Mouse (Mus musculus): ENCODE results near the gene Gm17334. TPM values are rescaled to one million over a fixed set of nuclear protein-coding genes. Genes with fewer than 3 reads are reported as not detected.

Gene Gm17334
- polyA plus RNA-seq, 1 experiment from 2014 or later, result not detected

DNA sequence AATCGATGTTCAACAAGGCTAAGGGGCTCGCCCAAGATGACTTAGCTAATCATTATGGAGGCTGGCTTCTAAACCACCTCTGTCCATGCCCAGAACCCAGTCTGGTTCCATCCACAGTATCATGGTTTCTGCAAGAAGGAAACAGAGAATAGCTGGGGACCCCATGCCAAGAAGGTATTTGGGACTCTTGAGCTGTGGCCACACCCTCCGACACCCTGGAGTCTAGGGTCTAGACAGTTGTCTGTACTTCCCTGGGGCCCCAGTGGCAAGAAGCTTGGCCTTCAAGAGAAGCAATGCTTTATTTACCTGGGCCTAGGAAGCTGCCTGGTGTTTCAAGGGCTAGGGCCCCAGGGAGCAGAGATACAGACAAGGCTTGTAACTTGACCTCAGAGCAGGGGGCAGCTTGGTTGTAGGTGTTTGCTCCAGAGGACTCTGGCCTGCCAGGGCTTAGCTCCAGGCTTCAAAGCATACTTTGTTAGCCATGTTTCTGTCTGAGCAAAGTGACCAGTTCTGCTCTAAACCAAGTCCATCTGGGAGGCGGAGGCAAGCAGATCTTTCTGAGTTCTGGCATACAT is 8.3 kb upstream of the Gm17334 start:
- no peak overlapping the region for H3K4me2 ChIP-seq (ENCODE audit: low read depth)
- no peak overlapping the region for H3K4me3 ChIP-seq (ENCODE audit: low read depth, low read length)
- H3K27ac ChIP-seq (ENCODE audit: low read depth, low read length), result no peak overlapping the region
- DNase-seq (ENCODE audit: low spot score) (no peak), ATAC-seq (ENCODE audit: insufficient read depth, low FRiP score, low TSS enrichment) (no peak)
- H3K9ac ChIP-seq (ENCODE audit: low read length), result no peak overlapping the region
- no peaks in the 10 kb centered on the region for H3K9me3 ChIP-seq (ENCODE audit: control insufficient read depth, low read length)
- H3K4me1 ChIP-seq (ENCODE audit: control insufficient read depth, insufficient read depth, low read length), result no peaks in the 10 kb centered on the region
- 90% methylated on average over 4 of the region's 4 CpGs for WGBS
- no peaks in the 10 kb centered on the region for H3K27me3 ChIP-seq (ENCODE audit: control insufficient read depth, insufficient read depth, low read length)
- no peaks in the 10 kb centered on the region for H3K36me3 ChIP-seq (ENCODE audit: control insufficient read depth, insufficient read depth, low read length)

DNA sequence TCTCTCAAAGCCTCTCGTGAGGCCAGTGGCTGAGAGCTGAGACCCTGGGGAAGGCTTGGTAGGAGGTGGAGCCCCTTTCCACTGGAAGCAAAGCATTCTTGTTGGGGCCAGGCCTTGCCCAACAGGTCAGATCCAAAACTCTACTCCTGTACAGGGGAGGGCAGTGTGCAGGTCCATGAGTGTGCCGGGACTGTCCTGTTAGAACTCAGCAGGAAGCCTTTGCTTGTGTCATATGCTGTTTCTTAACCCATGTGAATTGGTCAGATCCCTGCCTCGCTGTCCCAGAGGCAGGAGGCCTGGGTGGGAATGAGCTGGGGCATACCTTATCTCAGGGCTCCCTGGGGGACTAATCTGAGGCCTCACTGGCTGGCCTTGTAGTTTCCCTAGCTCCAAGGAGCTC is 7.3 kb upstream of the Gm17334 start:
- no peak overlapping the region for H3K4me3 ChIP-seq (ENCODE audit: low read depth, low read length)
- no peaks in the 10 kb centered on the region for H3K36me3 ChIP-seq (ENCODE audit: control insufficient read depth, insufficient read depth, low read length)
- no peak overlapping the region for H3K4me2 ChIP-seq (ENCODE audit: low read depth)
- WGBS, result 72% methylated on average over 3 of the region's 3 CpGs
- DNase-seq (ENCODE audit: low spot score), result no peak
- no peak for ATAC-seq (ENCODE audit: insufficient read depth, low FRiP score, low TSS enrichment)
- H3K9ac ChIP-seq (ENCODE audit: low read length), result no peak overlapping the region
- no peaks in the 10 kb centered on the region for H3K4me1 ChIP-seq (ENCODE audit: control insufficient read depth, insufficient read depth, low read length)
- no peaks in the 10 kb centered on the region for H3K9me3 ChIP-seq (ENCODE audit: control insufficient read depth, low read length)
- H3K27me3 ChIP-seq (ENCODE audit: control insufficient read depth, insufficient read depth, low read length), result no peaks in the 10 kb centered on the region
- no peak overlapping the region for H3K27ac ChIP-seq (ENCODE audit: low read depth, low read length)

DNA sequence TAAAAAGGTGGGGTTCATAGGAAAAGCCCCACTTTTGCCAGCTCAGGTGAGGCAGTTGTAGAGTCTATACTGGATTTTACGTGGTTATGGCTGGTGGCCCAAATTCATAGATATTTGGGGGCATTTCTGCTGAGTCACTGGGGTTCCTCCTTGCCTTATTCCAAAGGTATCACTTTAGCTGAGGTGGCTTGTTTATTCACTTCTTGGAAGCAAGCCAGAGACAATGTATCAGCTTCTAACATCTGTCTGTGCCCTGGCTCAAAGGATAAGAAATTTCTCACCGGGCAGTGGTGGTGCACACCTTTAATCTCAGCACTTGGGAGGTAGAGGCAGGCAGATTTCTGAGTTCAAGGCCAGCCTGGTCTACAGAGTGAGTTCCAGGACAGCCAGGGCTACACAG is 6.8 kb upstream of the Gm17334 start:
- Histone ChIP-seq H3K36me3 (ENCODE audit: control insufficient read depth, insufficient read depth, low read length) (no peaks in the 10 kb centered on the region), H3K9ac (ENCODE audit: low read length) (no peak overlapping the region), H3K4me1 (ENCODE audit: control insufficient read depth, insufficient read depth, low read length) (no peaks in the 10 kb centered on the region), H3K9me3 (ENCODE audit: control insufficient read depth, low read length) (no peaks in the 10 kb centered on the region), H3K27ac (ENCODE audit: low read depth, low read length) (no peak overlapping the region), H3K27me3 (ENCODE audit: control insufficient read depth, insufficient read depth, low read length) (no peaks in the 10 kb centered on the region), H3K4me3 (ENCODE audit: low read depth, low read length) (no peak overlapping the region), H3K4me2 (ENCODE audit: low read depth) (no peak overlapping the region)
- WGBS, result 86% methylated on average over 2 of the region's 2 CpGs
- DNase-seq (ENCODE audit: low spot score) (no peak), ATAC-seq (ENCODE audit: insufficient read depth, low FRiP score, low TSS enrichment) (no peak)

DNA sequence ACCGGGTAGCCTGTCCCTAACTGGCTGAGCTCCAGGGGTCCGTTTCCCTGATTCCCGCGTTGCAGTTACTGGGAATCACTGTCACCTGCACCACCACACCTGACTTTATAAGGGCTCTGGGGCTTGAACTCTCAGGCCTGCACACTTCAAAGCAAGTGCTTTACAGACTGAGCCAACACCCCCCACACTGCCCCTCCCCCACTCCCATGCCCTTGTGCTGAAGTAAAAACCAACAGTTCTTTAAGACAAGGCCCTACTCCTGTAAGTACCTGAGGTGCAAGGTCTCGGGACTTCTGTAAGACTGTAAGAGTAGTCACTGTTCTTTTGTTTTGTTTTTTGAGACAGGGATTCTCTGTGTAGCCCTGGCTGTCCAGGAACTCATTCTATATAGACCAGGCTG is 5.5 kb upstream of the Gm17334 start:
- ATAC-seq (ENCODE audit: insufficient read depth, low FRiP score, low TSS enrichment) (no peak), DNase-seq (ENCODE audit: low spot score) (no peak)
- Histone ChIP-seq H3K27me3 (ENCODE audit: control insufficient read depth, insufficient read depth, low read length) (no peaks in the 10 kb centered on the region), H3K4me1 (ENCODE audit: control insufficient read depth, insufficient read depth, low read length) (no peaks in the 10 kb centered on the region), H3K4me3 (ENCODE audit: low read depth, low read length) (no peak overlapping the region), H3K27ac (ENCODE audit: low read depth, low read length) (no peak overlapping the region), H3K9ac (ENCODE audit: low read length) (no peak overlapping the region), H3K36me3 (ENCODE audit: control insufficient read depth, insufficient read depth, low read length) (no peaks in the 10 kb centered on the region), H3K4me2 (ENCODE audit: low read depth) (no peak overlapping the region), H3K9me3 (ENCODE audit: control insufficient read depth, low read length) (no peaks in the 10 kb centered on the region)
- 76% methylated on average over 5 of the region's 5 CpGs for WGBS

DNA sequence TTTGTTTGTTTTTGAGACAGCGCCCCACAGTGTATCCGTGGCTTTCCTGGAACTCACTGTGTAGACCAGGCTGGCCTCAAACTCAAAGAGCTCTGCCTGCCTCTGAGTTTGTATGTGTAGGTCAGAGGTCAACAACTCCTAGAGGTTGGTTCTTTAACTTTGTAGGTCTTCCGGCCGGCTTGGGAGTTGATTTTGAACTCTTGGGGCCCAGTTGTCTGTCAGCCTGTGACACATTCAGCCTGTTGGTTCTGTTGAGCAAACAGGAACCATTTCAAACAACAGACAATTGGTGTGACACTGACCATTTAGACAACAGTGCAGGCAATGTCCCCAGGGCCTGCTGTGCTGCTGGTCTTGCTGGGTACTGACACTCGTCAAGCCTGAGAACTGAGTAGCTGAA is 4.7 kb upstream of the Gm17334 start:
- Histone ChIP-seq H3K4me3 (ENCODE audit: low read depth, low read length) (no peak overlapping the region), H3K9ac (ENCODE audit: low read length) (no peak overlapping the region), H3K27me3 (ENCODE audit: control insufficient read depth, insufficient read depth, low read length) (no peaks in the 10 kb centered on the region), H3K4me2 (ENCODE audit: low read depth) (no peak overlapping the region), H3K4me1 (ENCODE audit: control insufficient read depth, insufficient read depth, low read length) (no peaks in the 10 kb centered on the region), H3K27ac (ENCODE audit: low read depth, low read length) (no peak overlapping the region), H3K9me3 (ENCODE audit: control insufficient read depth, low read length) (no peaks in the 10 kb centered on the region), H3K36me3 (ENCODE audit: control insufficient read depth, insufficient read depth, low read length) (no peaks in the 10 kb centered on the region)
- ATAC-seq (ENCODE audit: insufficient read depth, low FRiP score, low TSS enrichment) (no peak), DNase-seq (ENCODE audit: low spot score) (no peak)
- 71% methylated on average over 5 of the region's 5 CpGs for WGBS

DNA sequence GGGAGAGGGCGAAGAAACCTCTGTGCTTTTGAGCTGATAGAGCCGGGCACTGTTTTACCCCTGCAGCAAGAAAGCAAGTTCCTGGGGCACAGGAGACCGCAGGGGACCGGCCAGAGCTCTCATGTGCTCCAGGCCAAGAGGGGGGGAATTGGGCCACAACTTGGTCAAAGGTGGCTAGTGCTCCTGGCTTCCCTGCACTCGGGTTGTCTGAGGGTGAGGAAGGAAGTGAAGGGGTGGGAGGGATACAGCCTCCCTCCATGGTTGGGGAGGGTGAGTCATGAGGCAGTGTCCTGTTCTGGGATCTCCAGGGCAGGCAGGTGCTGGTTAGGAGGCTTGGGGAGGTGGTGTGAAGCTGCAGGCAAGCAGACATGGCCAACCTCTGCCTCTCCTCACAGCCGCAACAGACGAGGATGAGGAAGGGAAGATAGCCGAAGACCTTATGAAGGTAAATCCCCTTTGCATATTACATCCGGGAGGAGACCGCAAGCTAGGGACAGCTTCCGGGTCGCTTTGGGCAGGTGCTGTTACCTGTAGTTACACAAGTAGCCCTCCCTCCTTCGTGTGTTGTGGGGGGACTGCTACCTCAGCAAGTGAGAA is 1.8 kb upstream of the Gm17334 start:
- no peak for ATAC-seq (ENCODE audit: insufficient read depth, low FRiP score, low TSS enrichment)
- Histone ChIP-seq H3K36me3 (ENCODE audit: control insufficient read depth, insufficient read depth, low read length) (no peaks in the 10 kb centered on the region), H3K4me1 (ENCODE audit: control insufficient read depth, insufficient read depth, low read length) (no peaks in the 10 kb centered on the region), H3K4me2 (ENCODE audit: low read depth) (no peak overlapping the region), H3K9ac (ENCODE audit: low read length) (no peak overlapping the region), H3K4me3 (ENCODE audit: low read depth, low read length) (no peak overlapping the region), H3K9me3 (ENCODE audit: control insufficient read depth, low read length) (no peaks in the 10 kb centered on the region), H3K27me3 (ENCODE audit: control insufficient read depth, insufficient read depth, low read length) (0 out of 2 replicates have a peak, but pooled peaks cover 2% of the 10 kb centered on the region), H3K27ac (ENCODE audit: low read depth, low read length) (no peak overlapping the region)
- no peak for DNase-seq (ENCODE audit: low spot score)
- WGBS, result 84% methylated on average over 13 of the region's 13 CpGs

DNA sequence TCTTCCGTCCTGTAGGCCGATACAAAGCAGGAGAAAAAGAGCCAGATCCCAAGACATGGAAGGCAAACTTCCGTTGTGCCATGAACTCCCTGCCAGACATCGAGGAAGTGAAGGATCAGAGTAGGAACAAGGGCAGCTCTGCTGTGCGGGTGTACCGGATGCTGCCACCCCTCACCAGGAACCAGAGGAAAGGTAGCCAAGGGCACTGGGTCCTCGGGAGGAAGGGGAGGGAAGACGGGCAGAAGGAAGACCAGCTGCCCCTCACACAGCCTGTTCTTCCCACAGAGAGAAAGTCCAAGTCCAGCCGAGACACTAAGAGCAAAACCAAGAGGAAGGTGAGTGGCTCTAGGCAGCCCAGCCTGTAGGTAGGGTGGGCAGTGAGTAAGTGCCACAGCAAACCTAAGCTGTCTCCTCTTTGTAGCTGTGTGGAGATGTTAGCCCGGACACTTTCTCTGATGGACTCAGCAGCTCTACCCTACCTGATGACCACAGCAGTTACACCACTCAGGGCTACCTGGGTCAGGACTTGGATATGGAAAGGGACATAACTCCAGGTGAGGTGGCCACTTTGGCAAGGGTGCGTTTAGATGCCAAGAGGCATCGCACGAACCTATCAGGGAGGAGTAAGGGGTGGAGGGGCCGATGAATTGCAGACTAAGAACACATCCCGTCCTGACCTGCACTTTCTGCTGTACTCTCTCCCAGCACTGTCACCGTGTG is 814 bp upstream of the Gm17334 start:
- H3K9ac ChIP-seq (ENCODE audit: low read length), result no peak overlapping the region
- ATAC-seq (ENCODE audit: insufficient read depth, low FRiP score, low TSS enrichment) (no peak), DNase-seq (ENCODE audit: low spot score) (no peak)
- no peaks in the 10 kb centered on the region for H3K36me3 ChIP-seq (ENCODE audit: control insufficient read depth, insufficient read depth, low read length)
- H3K27ac ChIP-seq (ENCODE audit: low read depth, low read length), result no peak overlapping the region
- no peaks in the 10 kb centered on the region for H3K9me3 ChIP-seq (ENCODE audit: control insufficient read depth, low read length)
- H3K4me2 ChIP-seq (ENCODE audit: low read depth), result no peak overlapping the region
- WGBS, result 92% methylated on average over 16 of the region's 16 CpGs
- H3K4me1 ChIP-seq (ENCODE audit: control insufficient read depth, insufficient read depth, low read length), result no peaks in the 10 kb centered on the region
- H3K27me3 ChIP-seq (ENCODE audit: control insufficient read depth, insufficient read depth, low read length), result peaks cover 8% of the 10 kb centered on the region; the same call in 1 of the 2 replicates
- H3K4me3 ChIP-seq (ENCODE audit: low read depth, low read length), result no peak overlapping the region

DNA sequence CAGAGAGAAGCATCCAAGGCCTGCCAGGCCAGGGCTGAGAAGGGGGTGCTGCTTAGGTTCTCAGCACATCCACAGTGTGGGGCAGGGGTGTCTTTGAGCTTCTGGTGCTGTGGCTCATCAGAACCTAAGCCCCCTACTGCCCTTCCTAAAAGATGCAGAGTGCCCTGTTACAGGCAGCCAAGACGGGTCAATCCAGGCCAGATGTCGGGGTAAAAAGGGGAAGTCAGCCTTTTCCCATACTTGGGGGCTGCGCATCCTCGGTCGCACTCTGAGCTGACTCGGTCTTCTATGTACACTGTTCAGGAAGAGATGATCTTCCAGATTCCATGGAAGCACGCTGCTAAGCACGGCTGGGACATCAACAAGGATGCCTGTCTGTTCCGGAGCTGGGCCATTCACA is 451 bp downstream of the Gm17334 start:
- Histone ChIP-seq H3K27ac (ENCODE audit: low read depth, low read length) (no peak overlapping the region), H3K4me2 (ENCODE audit: low read depth) (no peak overlapping the region), H3K4me1 (ENCODE audit: control insufficient read depth, insufficient read depth, low read length) (no peaks in the 10 kb centered on the region), H3K4me3 (ENCODE audit: low read depth, low read length) (no peak overlapping the region), H3K9ac (ENCODE audit: low read length) (no peak overlapping the region), H3K27me3 (ENCODE audit: control insufficient read depth, insufficient read depth, low read length) (peaks cover 12% of the 10 kb centered on the region; the same call in 1 of the 2 replicates), H3K9me3 (ENCODE audit: control insufficient read depth, low read length) (no peaks in the 10 kb centered on the region), H3K36me3 (ENCODE audit: control insufficient read depth, insufficient read depth, low read length) (no peaks in the 10 kb centered on the region)
- DNase-seq (ENCODE audit: low spot score), result no peak
- 83% methylated on average over 9 of the region's 9 CpGs for WGBS
- ATAC-seq (ENCODE audit: insufficient read depth, low FRiP score, low TSS enrichment), result no peak
